Mouse (Mus musculus): Measurements from ENCODE around the gene 2310061I04Rik. TPM values are rescaled to one million over a fixed set of nuclear protein-coding genes. Genes with fewer than 3 reads are reported as not detected.

Gene 2310061I04Rik
- polyA plus RNA-seq, 1 experiment from 2014 or later, result 55.3 TPM

DNA sequence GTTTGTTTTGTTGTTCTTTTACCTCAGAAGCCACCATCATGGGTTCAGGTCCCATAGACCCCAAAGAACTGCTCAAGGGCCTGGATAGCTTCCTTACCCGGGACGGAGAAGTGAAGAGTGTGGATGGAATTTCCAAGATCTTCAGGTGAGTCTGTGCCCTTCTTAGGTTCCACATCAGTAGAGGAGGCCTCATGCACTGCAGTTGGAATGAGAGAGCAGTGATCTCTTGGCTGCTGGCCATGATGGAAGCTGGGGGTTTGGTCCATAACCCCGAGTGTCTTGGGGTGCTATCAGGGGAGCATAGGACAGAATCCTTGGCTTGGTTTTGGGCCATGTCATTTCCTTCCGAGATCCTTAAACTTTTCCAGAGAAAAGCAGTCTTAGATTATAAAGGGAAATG lies 26.1 kb upstream of the 2310061I04Rik start:
- Histone ChIP-seq H3K9me3 (ENCODE audit: control insufficient read depth, low read length) (no peaks in the 10 kb centered on the region), H3K27ac (no peak overlapping the region), H3K36me3 (replicated peaks; ENCODE audit: control insufficient read depth, insufficient read depth) (peaks cover 52% of the 10 kb centered on the region), H3K4me1 (replicated peaks; ENCODE audit: control insufficient read depth, insufficient read depth, low read length) (peaks cover 33% of the 10 kb centered on the region), H3K9ac (no peak overlapping the region), H3K4me3 (replicated peaks; ENCODE audit: low read length) (no peak overlapping the region), H3K4me2 (replicated peaks) (no peak overlapping the region), H3K27me3 (ENCODE audit: control insufficient read depth, insufficient read depth, low read length) (no peaks in the 10 kb centered on the region)
- 97% methylated on average over 4 of the region's 4 CpGs for WGBS
- DNase-seq (ENCODE audit: low spot score) (peak; percentile 17), ATAC-seq (ENCODE audit: low FRiP score) (no peak)

DNA sequence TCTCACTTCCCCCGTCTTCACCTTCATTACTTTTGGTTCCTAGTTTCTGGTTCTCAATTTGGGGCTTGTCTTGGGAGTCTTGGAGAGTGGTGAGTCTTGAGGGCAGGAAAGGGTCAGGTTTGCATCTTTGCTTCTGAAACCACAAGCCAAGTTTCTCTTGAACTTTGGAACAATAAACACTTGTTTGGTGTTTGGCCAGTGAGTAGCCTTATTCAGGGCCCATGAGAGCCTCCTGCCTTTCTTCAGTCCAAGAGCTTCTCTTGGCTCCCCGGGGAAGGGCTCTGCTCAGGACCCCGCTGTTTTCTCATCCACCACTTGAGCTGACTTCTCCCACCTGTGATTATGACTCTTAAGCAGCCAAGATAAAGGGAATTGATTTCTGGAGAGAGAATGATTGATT lies 25.3 kb upstream of the 2310061I04Rik start:
- Histone ChIP-seq H3K9me3 (ENCODE audit: control insufficient read depth, low read length) (no peaks in the 10 kb centered on the region), H3K9ac (no peak overlapping the region), H3K4me2 (replicated peaks) (no peak overlapping the region), H3K4me3 (replicated peaks; ENCODE audit: low read length) (no peak overlapping the region), H3K27me3 (ENCODE audit: control insufficient read depth, insufficient read depth, low read length) (no peaks in the 10 kb centered on the region), H3K27ac (no peak overlapping the region), H3K4me1 (replicated peaks; ENCODE audit: control insufficient read depth, insufficient read depth, low read length) (peaks cover 33% of the 10 kb centered on the region), H3K36me3 (replicated peaks; ENCODE audit: control insufficient read depth, insufficient read depth) (peaks cover 45% of the 10 kb centered on the region)
- DNase-seq (ENCODE audit: low spot score) (no peak), ATAC-seq (ENCODE audit: low FRiP score) (no peak)
- WGBS, result 96% methylated on average over 3 of the region's 3 CpGs

DNA sequence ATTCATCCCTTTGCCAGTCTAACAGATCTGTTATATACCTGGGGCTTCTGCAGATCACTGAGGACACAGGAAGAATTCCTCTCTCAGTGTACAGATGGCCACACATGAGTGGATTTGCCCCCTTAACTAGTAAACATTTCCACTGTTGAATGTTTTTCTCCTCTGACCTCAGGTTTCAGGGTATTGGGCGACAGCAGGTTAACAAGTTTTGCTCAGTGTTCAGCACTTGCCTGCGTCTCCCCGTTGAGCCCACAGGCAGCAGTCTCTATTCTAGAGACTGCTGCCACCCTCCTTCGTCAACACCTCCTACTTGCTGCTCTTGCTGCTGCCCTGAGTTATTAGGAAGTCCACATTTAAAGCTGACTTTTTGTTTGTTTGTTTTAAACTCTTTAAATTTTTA lies 24.5 kb upstream of the 2310061I04Rik start:
- ATAC-seq (ENCODE audit: low FRiP score) (no peak), DNase-seq (ENCODE audit: low spot score) (no peak)
- Histone ChIP-seq H3K4me1 (replicated peaks; ENCODE audit: control insufficient read depth, insufficient read depth, low read length) (peaks cover 33% of the 10 kb centered on the region), H3K4me3 (replicated peaks; ENCODE audit: low read length) (no peak overlapping the region), H3K4me2 (replicated peaks) (no peak overlapping the region), H3K27me3 (ENCODE audit: control insufficient read depth, insufficient read depth, low read length) (no peaks in the 10 kb centered on the region), H3K9me3 (ENCODE audit: control insufficient read depth, low read length) (no peaks in the 10 kb centered on the region), H3K36me3 (replicated peaks; ENCODE audit: control insufficient read depth, insufficient read depth) (peaks cover 42% of the 10 kb centered on the region), H3K27ac (peak overlapping the region; percentile 21; the same call in 1 of the 2 replicates), H3K9ac (no peak overlapping the region)
- 79% methylated on average over 4 of the region's 4 CpGs for WGBS

DNA sequence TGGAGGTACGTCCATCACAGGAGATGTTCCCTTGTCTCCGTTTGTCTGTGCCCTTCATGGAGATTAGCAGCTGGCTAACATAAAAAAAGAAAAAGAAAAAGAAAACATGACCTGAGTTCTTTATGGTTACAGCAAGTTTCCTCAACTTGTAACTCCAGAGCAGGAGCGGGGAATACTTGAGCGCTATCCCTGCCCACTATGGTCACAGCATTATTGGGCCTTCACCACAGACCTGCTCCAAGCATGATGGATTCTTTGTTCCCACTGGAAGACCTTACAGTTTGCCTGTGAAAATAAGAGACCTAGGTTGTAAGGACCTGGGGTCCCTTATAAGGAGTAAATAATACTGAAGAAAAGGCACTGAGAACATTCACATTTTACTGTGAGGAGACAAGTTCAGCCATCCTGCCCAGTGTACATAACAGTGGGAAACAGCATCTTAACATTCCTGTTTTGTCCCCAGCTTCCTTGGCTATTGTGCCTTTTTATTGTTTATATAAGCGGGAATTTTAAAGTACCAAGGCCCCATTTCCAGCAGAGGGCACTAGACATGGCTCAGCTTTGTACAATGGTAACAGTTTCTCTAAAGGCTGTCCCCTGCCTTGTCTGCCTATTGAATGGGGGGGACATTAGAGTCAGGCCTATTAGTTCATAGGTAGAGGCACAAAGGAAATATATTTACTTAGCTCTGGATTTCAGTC lies 23.8 kb upstream of the 2310061I04Rik start:
- Histone ChIP-seq H3K27me3 (ENCODE audit: control insufficient read depth, insufficient read depth, low read length) (no peaks in the 10 kb centered on the region), H3K4me3 (replicated peaks; ENCODE audit: low read length) (no peak overlapping the region), H3K9ac (peak overlapping the region; percentile 98; the same call in 1 of the 2 replicates), H3K4me2 (replicated peaks) (peak overlapping the region; percentile 97), H3K36me3 (replicated peaks; ENCODE audit: control insufficient read depth, insufficient read depth) (peaks cover 35% of the 10 kb centered on the region), H3K4me1 (replicated peaks; ENCODE audit: control insufficient read depth, insufficient read depth, low read length) (peaks cover 33% of the 10 kb centered on the region), H3K9me3 (ENCODE audit: control insufficient read depth, low read length) (no peaks in the 10 kb centered on the region), H3K27ac (peak overlapping the region; percentile 99)
- WGBS, result 72% methylated on average over 5 of the region's 5 CpGs
- peak; percentile 72 for DNase-seq (ENCODE audit: low spot score)
- no peak for ATAC-seq (ENCODE audit: low FRiP score)

DNA sequence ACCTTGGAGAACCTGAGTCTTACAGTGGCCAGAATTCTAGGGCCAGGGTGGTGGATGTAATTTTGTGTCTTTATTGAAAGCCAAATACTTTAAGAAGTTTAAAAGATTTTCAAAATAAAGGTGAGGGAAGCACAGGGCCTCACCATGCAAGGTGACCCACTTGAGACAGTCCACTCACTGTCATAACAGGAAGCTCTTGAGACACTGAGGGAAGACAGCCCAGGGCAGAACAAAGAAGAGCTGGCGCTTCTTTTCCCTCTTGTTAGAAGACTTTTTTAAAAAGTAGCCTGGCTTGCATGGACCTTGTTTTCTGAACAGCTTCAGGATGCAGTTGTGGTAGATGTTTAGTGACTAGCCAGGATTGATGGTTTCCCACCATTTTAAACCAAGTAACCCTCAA lies 23.2 kb upstream of the 2310061I04Rik start:
- Histone ChIP-seq H3K27me3 (ENCODE audit: control insufficient read depth, insufficient read depth, low read length) (no peaks in the 10 kb centered on the region), H3K36me3 (replicated peaks; ENCODE audit: control insufficient read depth, insufficient read depth) (peaks cover 29% of the 10 kb centered on the region), H3K4me3 (replicated peaks; ENCODE audit: low read length) (peak overlapping the region; percentile 64), H3K9ac (peak overlapping the region; percentile 98), H3K4me2 (replicated peaks) (peak overlapping the region; percentile 97), H3K27ac (peak overlapping the region; percentile 99), H3K4me1 (replicated peaks; ENCODE audit: control insufficient read depth, insufficient read depth, low read length) (peaks cover 36% of the 10 kb centered on the region), H3K9me3 (ENCODE audit: control insufficient read depth, low read length) (no peaks in the 10 kb centered on the region)
- WGBS, result 71% methylated on average over 1 of the region's 1 CpGs
- ATAC-seq (ENCODE audit: low FRiP score) (no peak), DNase-seq (ENCODE audit: low spot score) (no peak)

DNA sequence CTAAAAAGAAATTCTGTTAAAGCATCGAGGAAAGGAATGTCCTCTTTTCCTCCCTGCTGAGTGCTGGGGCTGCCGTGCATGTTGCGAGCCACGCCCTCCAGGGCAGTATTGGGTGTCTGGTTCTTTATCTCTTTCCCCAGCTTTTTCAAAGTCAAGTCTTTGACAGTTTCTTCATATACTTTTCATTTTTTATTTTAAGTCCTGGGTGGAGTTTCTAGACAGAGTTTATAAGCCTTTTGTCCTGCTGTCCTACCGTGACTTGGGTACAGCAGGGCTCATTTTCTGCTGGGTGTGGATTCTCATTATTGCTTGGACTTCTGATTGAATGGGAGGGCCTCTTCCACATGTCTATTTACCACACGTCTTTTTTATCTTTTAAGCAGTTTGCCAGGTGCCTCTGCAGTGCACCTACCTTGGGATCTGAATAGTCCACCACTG lies 22.7 kb upstream of the 2310061I04Rik start:
- peak overlapping the region; percentile 64 for H3K4me3 ChIP-seq (replicated peaks; ENCODE audit: low read length)
- H3K27ac ChIP-seq, result peak overlapping the region; percentile 99
- H3K4me1 ChIP-seq (replicated peaks; ENCODE audit: control insufficient read depth, insufficient read depth, low read length), result peaks cover 39% of the 10 kb centered on the region
- H3K9ac ChIP-seq, result peak overlapping the region; percentile 98
- ATAC-seq (ENCODE audit: low FRiP score), result no peak
- no peaks in the 10 kb centered on the region for H3K27me3 ChIP-seq (ENCODE audit: control insufficient read depth, insufficient read depth, low read length)
- H3K9me3 ChIP-seq (ENCODE audit: control insufficient read depth, low read length), result no peaks in the 10 kb centered on the region
- WGBS, result 42% methylated on average over 6 of the region's 6 CpGs
- DNase-seq (ENCODE audit: low spot score), result no peak
- peaks cover 24% of the 10 kb centered on the region for H3K36me3 ChIP-seq (replicated peaks; ENCODE audit: control insufficient read depth, insufficient read depth)
- peak overlapping the region; percentile 97 for H3K4me2 ChIP-seq (replicated peaks)

DNA sequence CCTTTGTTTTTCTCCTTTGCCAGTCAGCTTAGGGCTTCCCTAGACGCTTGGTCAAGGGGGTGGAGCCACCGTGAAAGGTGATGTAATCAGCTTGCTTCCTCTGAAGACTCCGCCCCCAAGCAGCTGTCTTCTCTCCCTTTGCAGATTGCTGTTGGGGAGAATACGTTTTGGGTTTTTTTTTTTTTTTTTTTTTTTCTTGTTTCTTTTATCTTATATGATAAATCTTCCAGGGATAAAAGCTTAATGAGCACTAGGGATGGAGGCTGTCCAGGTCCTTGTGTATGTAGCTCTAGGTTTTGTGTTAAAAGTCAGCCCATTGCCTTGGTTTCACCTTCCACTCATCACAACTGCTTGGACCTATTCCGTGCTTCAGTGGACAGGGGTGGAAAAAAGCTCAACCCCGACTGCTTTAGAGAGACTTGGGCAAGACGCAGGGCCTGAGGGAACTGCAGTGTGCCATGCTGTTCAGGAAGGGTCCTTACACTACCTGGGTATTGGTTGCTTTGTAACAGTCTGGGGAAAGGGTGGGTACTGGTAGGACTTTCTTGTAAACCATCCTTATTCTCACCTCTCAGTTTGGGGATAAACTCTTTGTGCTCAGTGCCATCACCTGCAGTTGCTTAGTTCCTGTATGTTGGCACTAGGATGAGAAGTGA lies 22.0 kb upstream of the 2310061I04Rik start:
- WGBS, result 3% methylated on average over 7 of the region's 7 CpGs
- H3K4me3 ChIP-seq (replicated peaks; ENCODE audit: low read length), result peak overlapping the region; percentile 64
- H3K4me1 ChIP-seq (replicated peaks; ENCODE audit: control insufficient read depth, insufficient read depth, low read length), result peaks cover 39% of the 10 kb centered on the region
- no peaks in the 10 kb centered on the region for H3K27me3 ChIP-seq (ENCODE audit: control insufficient read depth, insufficient read depth, low read length)
- H3K36me3 ChIP-seq (replicated peaks; ENCODE audit: control insufficient read depth, insufficient read depth), result peaks cover 19% of the 10 kb centered on the region
- peak overlapping the region; percentile 97 for H3K4me2 ChIP-seq (replicated peaks)
- peak; percentile 96 for DNase-seq (ENCODE audit: low spot score)
- H3K27ac ChIP-seq, result peak overlapping the region; percentile 99
- peak; percentile 41 for ATAC-seq (ENCODE audit: low FRiP score)
- H3K9ac ChIP-seq, result peak overlapping the region; percentile 98
- no peaks in the 10 kb centered on the region for H3K9me3 ChIP-seq (ENCODE audit: control insufficient read depth, low read length)

DNA sequence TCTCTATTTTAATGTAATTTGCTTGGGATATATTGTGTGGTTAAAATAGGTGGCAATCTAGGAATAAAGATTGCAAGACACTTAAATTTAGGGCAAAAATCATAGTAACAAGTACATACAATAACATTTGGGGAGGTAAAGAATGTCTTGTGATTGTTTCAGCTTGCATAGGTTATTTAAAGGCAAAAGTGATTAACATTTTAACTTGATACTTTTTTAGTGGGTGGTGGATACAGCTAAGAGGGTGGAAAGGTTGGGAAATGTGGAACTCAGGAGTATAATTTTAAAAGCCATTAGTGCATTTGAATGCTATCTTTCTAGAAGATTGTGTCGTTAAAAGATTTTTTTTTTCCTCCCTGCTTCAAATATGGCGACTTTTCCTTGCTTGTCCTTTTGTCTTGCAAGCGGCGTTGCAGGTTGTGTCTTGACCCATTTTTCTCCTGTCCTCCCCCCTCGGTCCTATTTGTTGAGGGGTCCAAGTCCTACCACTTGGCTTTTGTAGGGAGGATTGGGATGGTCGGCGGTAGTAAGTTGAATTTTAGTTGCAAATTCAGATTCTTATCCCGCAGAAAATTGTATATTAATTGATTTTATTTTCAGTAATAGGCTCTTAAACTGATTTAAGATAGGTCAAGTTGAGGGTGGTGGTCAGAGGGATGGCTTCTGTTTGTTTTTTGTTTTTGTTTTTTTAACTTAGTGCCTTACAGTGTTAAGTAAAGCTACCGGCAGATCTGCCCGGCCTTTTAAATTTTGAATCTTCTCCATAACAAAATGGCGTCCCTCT lies 21.2 kb upstream of the 2310061I04Rik start:
- no peak for ATAC-seq (ENCODE audit: low FRiP score)
- no peaks in the 10 kb centered on the region for H3K27me3 ChIP-seq (ENCODE audit: control insufficient read depth, insufficient read depth, low read length)
- peak overlapping the region; percentile 97 for H3K4me2 ChIP-seq (replicated peaks)
- H3K9me3 ChIP-seq (ENCODE audit: control insufficient read depth, low read length), result no peaks in the 10 kb centered on the region
- peak overlapping the region; percentile 99 for H3K27ac ChIP-seq
- H3K4me1 ChIP-seq (replicated peaks; ENCODE audit: control insufficient read depth, insufficient read depth, low read length), result peaks cover 39% of the 10 kb centered on the region
- H3K9ac ChIP-seq, result peak overlapping the region; percentile 98
- DNase-seq (ENCODE audit: low spot score), result peak; percentile 75
- peak overlapping the region; percentile 64 for H3K4me3 ChIP-seq (replicated peaks; ENCODE audit: low read length)
- peaks cover 16% of the 10 kb centered on the region for H3K36me3 ChIP-seq (replicated peaks; ENCODE audit: control insufficient read depth, insufficient read depth)
- under 1% methylated on average over 11 of the region's 11 CpGs for WGBS

Measured in hindbrain, embryonic 14.5 days (tissue).